ENCODE assay signal across 8 mouse cellular contexts in the genomic region with DNA sequence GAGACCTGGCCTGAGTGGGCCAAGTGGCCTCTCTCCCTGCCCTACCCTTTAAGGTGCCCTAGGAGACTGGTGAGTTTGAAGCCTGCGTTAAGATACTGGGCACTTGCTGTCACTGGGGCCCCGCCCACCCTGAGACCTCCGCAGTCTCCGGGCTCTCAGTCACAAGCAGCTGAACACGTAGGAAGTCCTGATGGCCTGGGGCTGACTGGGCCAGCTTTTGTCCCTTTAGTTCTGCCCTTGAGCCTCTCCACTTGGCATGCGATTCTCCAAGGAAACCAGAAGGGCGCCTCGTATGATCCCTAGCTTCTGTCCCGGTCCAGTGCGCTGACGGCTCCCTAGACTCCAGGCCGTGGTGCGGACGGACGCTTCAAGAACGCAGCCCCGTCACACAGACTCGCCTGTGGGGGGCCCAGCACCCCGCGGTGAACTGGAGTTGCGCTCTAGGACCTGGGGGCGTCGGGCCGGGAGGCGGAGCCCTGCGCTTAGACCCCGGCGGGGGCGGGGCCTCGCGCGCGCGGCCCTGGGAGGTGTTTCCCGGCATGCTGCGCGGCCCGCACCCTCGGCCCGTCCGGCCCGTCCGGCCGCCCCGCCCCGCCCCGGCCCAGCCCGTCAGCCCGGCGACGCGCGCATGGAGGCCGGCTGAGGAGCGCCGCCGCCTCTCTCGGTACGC. TPM values are rescaled to one million over a fixed set of nuclear protein-coding genes. Genes with fewer than 3 reads are reported as not detected.
DNase-seq lines count a peak whose midpoint lies in the region; ATAC-seq lines count a peak whose summit lies in the region.

No protein-coding gene starts in this region.

- no peaks in the 10 kb centered on the region for H3K9me3 ChIP-seq in embryonic facial prominence, embryonic 10.5 days
- H3K9me3 ChIP-seq in limb, embryonic 12.5 days, result no peaks in the 10 kb centered on the region
- H3K9me3 ChIP-seq in midbrain, embryonic 14.5 days (ENCODE audit: control insufficient read depth, low read length), result no peaks in the 10 kb centered on the region

- H3K4me1 ChIP-seq in embryonic facial prominence, embryonic 10.5 days, result peaks cover 45% of the 10 kb centered on the region
- H3K4me1 ChIP-seq in limb, embryonic 12.5 days (replicated peaks), result peaks cover 37% of the 10 kb centered on the region
- peaks cover 29% of the 10 kb centered on the region for H3K4me1 ChIP-seq in midbrain, embryonic 14.5 days (ENCODE audit: control insufficient read depth, insufficient read depth, low read length)

- H3K9ac ChIP-seq in limb, embryonic 12.5 days (replicated peaks), result peak overlapping the region; percentile 91
- peak overlapping the region; percentile 85 for H3K9ac ChIP-seq in midbrain, embryonic 14.5 days (replicated peaks; ENCODE audit: low read length)

- H3K27ac ChIP-seq in embryonic facial prominence, embryonic 10.5 days (replicated peaks), result peak overlapping the region; percentile 92
- H3K27ac ChIP-seq in limb, embryonic 12.5 days, result peak overlapping the region; percentile 74
- H3K27ac ChIP-seq in midbrain, embryonic 14.5 days (replicated peaks; ENCODE audit: low read depth, low read length), result peak overlapping the region; percentile 89

- H3K36me3 ChIP-seq in embryonic facial prominence, embryonic 10.5 days (replicated peaks), result peaks cover 10% of the 10 kb centered on the region
- H3K36me3 ChIP-seq in limb, embryonic 12.5 days, result peaks cover 10% of the 10 kb centered on the region; the same call in 1 of the 2 replicates
- peaks cover 5% of the 10 kb centered on the region; the same call in 1 of the 2 replicates for H3K36me3 ChIP-seq in midbrain, embryonic 14.5 days (ENCODE audit: control insufficient read depth, insufficient read depth, low read length)

- under 1% methylated on average over 59 of the region's 59 CpGs for WGBS in embryonic facial prominence, embryonic 10.5 days
- WGBS in limb, embryonic 12.5 days, result under 1% methylated on average over 37 of the region's 59 CpGs
- WGBS in midbrain, embryonic 14.5 days, result under 1% methylated on average over 58 of the region's 59 CpGs

- peak; percentile 85 for DNase-seq in layer of hippocampus, adult 11-12 months (ENCODE audit: low spot score)
- DNase-seq in layer of hippocampus, adult 9-10 months (ENCODE audit: low spot score), result no peak
- peak; percentile 95 for DNase-seq in embryonic facial prominence, embryonic 10.5 days (ENCODE audit: low spot score)
- DNase-seq in kidney, adult 11 months, result peak; percentile 88
- DNase-seq in midbrain, embryonic 14.5 days, result peak; percentile 97
- DNase-seq in spleen, adult 12 weeks (ENCODE audit: low spot score), result peak; percentile 71

- ATAC-seq in granulocyte monocyte progenitor cell, adult 5-6 weeks (replicated peaks; ENCODE audit: poor library complexity, severe bottlenecking), result peak; percentile 57
- ATAC-seq in limb, embryonic 12.5 days (ENCODE audit: insufficient number of reproducible peaks, insufficient read depth, low FRiP score, low TSS enrichment, low read depth), result peak; percentile 85
- ATAC-seq in midbrain, embryonic 14.5 days (ENCODE audit: low FRiP score, low TSS enrichment), result peak; percentile 96

- peak overlapping the region; percentile 92 for H3K4me2 ChIP-seq in limb, embryonic 12.5 days
- H3K4me2 ChIP-seq in midbrain, embryonic 14.5 days (ENCODE audit: low read length), result peak overlapping the region; percentile 93

- H3K4me3 ChIP-seq in embryonic facial prominence, embryonic 10.5 days, result peak overlapping the region; percentile 87
- peak overlapping the region; percentile 90 for H3K4me3 ChIP-seq in limb, embryonic 12.5 days (replicated peaks)
- peak overlapping the region; percentile 80 for H3K4me3 ChIP-seq in midbrain, embryonic 14.5 days (replicated peaks; ENCODE audit: low read depth, low read length)

- peaks cover 7% of the 10 kb centered on the region for H3K27me3 ChIP-seq in embryonic facial prominence, embryonic 10.5 days (replicated peaks; ENCODE audit: low read depth, poor library complexity, severe bottlenecking)
- H3K27me3 ChIP-seq in limb, embryonic 12.5 days, result peaks cover 2% of the 10 kb centered on the region
- no peaks in the 10 kb centered on the region for H3K27me3 ChIP-seq in midbrain, embryonic 14.5 days (ENCODE audit: control insufficient read depth, insufficient read depth, low read length)

RNA-seq across cellular contexts. Expression of gene Trabd, which starts 0.7 kb away (rescaled TPM):
- polyA plus RNA-seq in embryonic facial prominence, embryonic 10.5 days (2016; fragmentation: Nextera tagmentation; extraction: Ambion mirVana), result 52.1 and 52.4 TPM in 2 replicates
- total RNA-seq in granulocyte monocyte progenitor cell, adult 5-6 weeks (2014; fragmentation: Nextera tagmentation), result 38.0 and 44.2 TPM in 2 replicates
- 36.9 and 39.8 TPM in 2 replicates for total RNA-seq in granulocyte monocyte progenitor cell, adult 5-6 weeks (2017)
- 48.6 and 48.7 TPM in 2 replicates for polyA plus RNA-seq in limb, embryonic 12.5 days (2016; fragmentation: Nextera tagmentation; extraction: Ambion mirVana)
- polyA plus RNA-seq in midbrain, embryonic 14.5 days (2014; fragmentation: Nextera tagmentation; extraction: Ambion mirVana), result 38.7 and 39.7 TPM in 2 replicates

RNA-seq across cellular contexts. Expression of gene Selenoo, which starts 13.3 kb away (rescaled TPM):
- polyA plus RNA-seq in embryonic facial prominence, embryonic 10.5 days (2016; fragmentation: Nextera tagmentation; extraction: Ambion mirVana), result 12.9 and 13.0 TPM in 2 replicates
- total RNA-seq in granulocyte monocyte progenitor cell, adult 5-6 weeks (2014; fragmentation: Nextera tagmentation), result 11.6 and 21.8 TPM in 2 replicates
- total RNA-seq in granulocyte monocyte progenitor cell, adult 5-6 weeks (2017), result 13.6 and 16.2 TPM in 2 replicates
- 19.2 and 21.1 TPM in 2 replicates for polyA plus RNA-seq in limb, embryonic 12.5 days (2016; fragmentation: Nextera tagmentation; extraction: Ambion mirVana)
- polyA plus RNA-seq in midbrain, embryonic 14.5 days (2014; fragmentation: Nextera tagmentation; extraction: Ambion mirVana), result 23.8 and 23.9 TPM in 2 replicates

RNA-seq across cellular contexts. Expression of gene Panx2, which starts 16.1 kb away (rescaled TPM):
- 0.21 and 0.50 TPM in 2 replicates for polyA plus RNA-seq in embryonic facial prominence, embryonic 10.5 days (2016; fragmentation: Nextera tagmentation; extraction: Ambion mirVana)
- not detected in 2 replicates for total RNA-seq in granulocyte monocyte progenitor cell, adult 5-6 weeks (2014; fragmentation: Nextera tagmentation)
- not detected in 2 replicates for total RNA-seq in granulocyte monocyte progenitor cell, adult 5-6 weeks (2017)
- polyA plus RNA-seq in limb, embryonic 12.5 days (2016; fragmentation: Nextera tagmentation; extraction: Ambion mirVana), result 0.41 and 0.54 TPM in 2 replicates
- polyA plus RNA-seq in midbrain, embryonic 14.5 days (2014; fragmentation: Nextera tagmentation; extraction: Ambion mirVana), result 6.6 and 7.9 TPM in 2 replicates

RNA-seq across cellular contexts. Expression of gene Tubgcp6, which starts 47.3 kb away (rescaled TPM):
- 25.9 and 28.8 TPM in 2 replicates for polyA plus RNA-seq in embryonic facial prominence, embryonic 10.5 days (2016; fragmentation: Nextera tagmentation; extraction: Ambion mirVana)
- 23.4 and 29.2 TPM in 2 replicates for total RNA-seq in granulocyte monocyte progenitor cell, adult 5-6 weeks (2014; fragmentation: Nextera tagmentation)
- 12.6 and 20.2 TPM in 2 replicates for total RNA-seq in granulocyte monocyte progenitor cell, adult 5-6 weeks (2017)
- polyA plus RNA-seq in limb, embryonic 12.5 days (2016; fragmentation: Nextera tagmentation; extraction: Ambion mirVana), result 22.7 and 24.8 TPM in 2 replicates
- 18.0 and 18.2 TPM in 2 replicates for polyA plus RNA-seq in midbrain, embryonic 14.5 days (2014; fragmentation: Nextera tagmentation; extraction: Ambion mirVana)

RNA-seq across cellular contexts. Expression of gene Hdac10, which starts 52.9 kb away (rescaled TPM):
- polyA plus RNA-seq in embryonic facial prominence, embryonic 10.5 days (2016; fragmentation: Nextera tagmentation; extraction: Ambion mirVana), result 15.9 and 16.1 TPM in 2 replicates
- total RNA-seq in granulocyte monocyte progenitor cell, adult 5-6 weeks (2014; fragmentation: Nextera tagmentation), result 11.3 and 14.7 TPM in 2 replicates
- total RNA-seq in granulocyte monocyte progenitor cell, adult 5-6 weeks (2017), result 11.2 and 13.9 TPM in 2 replicates
- polyA plus RNA-seq in limb, embryonic 12.5 days (2016; fragmentation: Nextera tagmentation; extraction: Ambion mirVana), result 15.0 and 15.2 TPM in 2 replicates
- polyA plus RNA-seq in midbrain, embryonic 14.5 days (2014; fragmentation: Nextera tagmentation; extraction: Ambion mirVana), result 18.2 and 20.3 TPM in 2 replicates
